Mouse (Mus musculus): Measurements from ENCODE around the gene Lgalsl. TPM values are rescaled to one million over a fixed set of nuclear protein-coding genes. Genes with fewer than 3 reads are reported as not detected.
A peak's percentile ranks its signal among the peaks of the same experiment; 100 is the strongest.

Lgalsl gene
- polyA plus RNA-seq, 1 experiment, result 7.6 TPM

GRCm38 (mm10) chr11:20829993-20830685, 717 bp downstream of the Lgalsl start:
- WGBS, result 6% methylated on average over 23 of the region's 23 CpGs
- no peak for DNase-seq (ENCODE audit: low read depth, low spot score)

DNA sequence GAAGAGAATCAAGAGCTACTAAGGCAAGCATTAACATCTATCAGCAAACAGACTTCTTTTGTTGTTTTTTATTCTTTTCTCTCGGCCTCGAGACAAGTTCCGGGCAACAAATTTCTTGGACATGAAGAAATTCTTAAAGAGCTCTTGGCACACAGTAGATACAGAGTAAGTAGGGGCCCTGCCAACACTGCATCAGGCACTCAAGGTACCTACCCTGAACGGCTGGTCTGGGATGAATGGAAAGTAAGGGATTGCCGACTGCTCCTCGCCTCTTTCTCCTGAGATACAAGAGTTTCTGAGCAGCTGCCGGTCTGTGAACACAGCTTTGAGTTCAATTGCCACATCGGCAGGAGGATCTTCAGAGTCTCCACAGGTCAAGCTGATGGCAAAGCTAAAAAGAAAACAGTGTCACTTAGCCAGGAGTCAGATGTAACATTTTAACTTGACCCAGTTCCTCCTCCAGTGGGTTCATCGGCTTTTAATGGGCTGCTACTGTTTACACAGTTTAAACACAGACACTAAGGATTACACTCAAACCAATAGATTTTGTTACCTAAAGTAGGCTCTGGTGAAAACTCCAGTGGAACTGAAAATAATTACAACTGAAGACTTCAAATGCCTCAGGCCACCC, 1.7 kb downstream of the Lgalsl start:
- WGBS, result 22% methylated on average over 9 of the region's 9 CpGs
- no peak for DNase-seq (ENCODE audit: low read depth, low spot score)

- DNase-seq (ENCODE audit: low read depth, low spot score), result no peak
- WGBS, result 84% methylated on average over 2 of the region's 2 CpGs
These were observed 6.9 kb downstream of the Lgalsl start for GRCm38 (mm10) chr11:20823961-20824360.

- 91% methylated on average over 2 of the region's 2 CpGs for WGBS
- DNase-seq (ENCODE audit: low read depth, low spot score), result no peak
These were observed 7.6 kb downstream of the Lgalsl start for GRCm38 (mm10) chr11:20823301-20823700.

DNA sequence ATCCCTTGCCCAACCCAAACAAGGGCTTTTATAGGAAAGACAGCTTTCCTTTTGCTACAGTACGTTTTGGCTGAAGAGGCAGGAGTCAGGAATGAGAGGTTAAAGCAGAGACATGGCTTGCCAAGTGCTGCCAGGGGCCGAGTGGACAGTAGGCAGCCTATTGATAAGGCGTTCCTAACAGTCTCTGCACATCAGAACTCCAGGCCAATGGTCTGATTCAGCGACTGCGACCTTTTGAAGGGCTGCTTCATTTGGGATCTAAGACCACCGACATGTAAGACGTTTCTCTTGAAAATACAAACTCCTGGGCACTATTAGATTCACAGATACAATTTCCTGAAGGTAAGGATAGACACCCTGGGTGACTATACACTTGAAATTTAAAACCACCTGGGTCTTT, 9.5 kb downstream of the Lgalsl start:
- no peak for DNase-seq (ENCODE audit: low read depth, low spot score)
- WGBS, result 79% methylated on average over 7 of the region's 7 CpGs

DNA sequence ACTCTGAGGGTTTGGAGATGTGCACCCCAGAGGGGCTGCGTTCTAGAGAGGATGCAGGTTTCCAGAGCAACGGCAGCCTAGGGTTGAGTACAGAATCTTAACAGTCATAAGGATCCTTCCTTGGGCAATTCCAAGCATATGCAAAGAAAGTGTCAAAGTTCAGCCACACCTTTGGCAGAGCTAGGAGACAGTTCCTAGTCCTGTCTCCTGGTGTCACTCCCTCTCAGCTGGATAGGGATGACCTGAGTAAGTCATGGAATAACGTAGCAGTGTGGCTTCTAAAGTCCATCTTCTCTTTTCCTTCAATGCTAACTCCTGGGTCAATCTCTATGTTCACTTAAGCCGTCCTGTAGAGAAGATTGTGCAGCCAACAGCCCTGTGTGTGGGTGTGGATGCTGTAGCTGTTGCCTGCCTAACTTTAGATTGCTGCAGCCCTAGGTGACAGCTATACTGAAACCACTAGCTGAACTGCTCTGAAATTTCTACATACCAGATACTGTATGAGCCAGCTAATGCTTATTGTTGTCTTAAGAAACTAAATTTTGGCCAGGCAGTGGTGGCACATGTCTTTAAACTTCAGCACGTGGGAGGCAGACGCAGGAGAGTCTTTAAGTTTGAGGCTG, 16.8 kb downstream of the Lgalsl start:
- 54% methylated on average over 6 of the region's 6 CpGs for WGBS
- DNase-seq (ENCODE audit: low read depth, low spot score), result peak; percentile 76

GRCm38 (mm10) chr11:20812153-20812887, 18.5 kb downstream of the Lgalsl start:
- 83% methylated on average over 5 of the region's 5 CpGs for WGBS
- no peak for DNase-seq (ENCODE audit: low read depth, low spot score)

GRCm38 (mm10) chr11:20806659-20807058, 24.2 kb downstream of the Lgalsl start:
- no peak for DNase-seq (ENCODE audit: low read depth, low spot score)
- 75% methylated on average over 5 of the region's 5 CpGs for WGBS

DNA sequence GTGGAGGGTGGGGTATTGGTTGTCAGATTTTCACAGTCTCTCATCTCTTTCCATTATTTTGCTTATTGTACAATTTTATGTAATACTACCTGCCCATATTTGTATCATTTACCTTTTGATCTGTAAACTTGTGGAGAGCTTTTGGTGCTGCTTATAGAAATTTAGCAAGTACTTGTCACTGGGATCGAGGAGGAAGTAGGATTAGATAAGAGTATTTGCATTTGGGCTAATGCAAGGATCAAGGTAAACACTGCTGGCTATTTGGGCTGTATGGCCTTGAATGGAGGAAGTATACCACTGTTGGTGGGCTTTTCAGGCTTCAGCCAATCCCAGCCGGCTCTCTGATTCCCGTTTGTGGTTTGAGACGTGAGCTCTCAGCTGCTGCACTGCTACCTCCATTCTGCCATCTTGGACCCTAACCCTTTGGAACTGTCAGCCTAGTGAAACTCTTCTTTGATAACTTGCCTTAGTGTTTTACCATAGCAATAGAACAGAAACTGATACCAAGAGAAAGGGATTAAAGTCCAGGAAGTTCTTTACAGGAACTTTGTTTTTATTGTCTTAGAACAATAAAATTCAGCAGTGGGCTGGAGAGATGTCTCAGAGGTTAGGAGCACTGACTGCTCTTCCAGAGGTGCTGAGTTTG, 25.1 kb downstream of the Lgalsl start:
- DNase-seq (ENCODE audit: low read depth, low spot score), result no peak
- 24% methylated on average over 4 of the region's 4 CpGs for WGBS

DNA sequence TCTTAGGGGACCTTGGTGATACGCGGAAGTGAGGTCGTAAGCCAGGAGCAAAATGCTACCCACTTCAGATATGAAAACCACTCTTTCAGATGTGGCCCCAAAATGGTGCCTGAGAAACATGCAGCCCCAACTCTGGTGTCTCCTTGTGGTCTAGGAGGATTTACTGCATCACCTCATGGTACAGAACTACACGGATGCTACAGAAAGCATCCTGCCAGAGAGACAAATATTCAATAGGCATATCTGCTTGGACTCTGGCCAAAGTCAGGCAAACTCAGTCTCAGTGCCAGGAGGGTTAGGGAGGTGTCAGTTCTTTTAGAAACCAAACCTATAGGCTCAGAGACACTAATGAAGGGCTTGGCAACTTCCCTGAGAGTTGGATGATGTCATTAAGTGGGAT, 26.4 kb downstream of the Lgalsl start:
- no peak for DNase-seq (ENCODE audit: low read depth, low spot score)
- 79% methylated on average over 4 of the region's 4 CpGs for WGBS

DNA sequence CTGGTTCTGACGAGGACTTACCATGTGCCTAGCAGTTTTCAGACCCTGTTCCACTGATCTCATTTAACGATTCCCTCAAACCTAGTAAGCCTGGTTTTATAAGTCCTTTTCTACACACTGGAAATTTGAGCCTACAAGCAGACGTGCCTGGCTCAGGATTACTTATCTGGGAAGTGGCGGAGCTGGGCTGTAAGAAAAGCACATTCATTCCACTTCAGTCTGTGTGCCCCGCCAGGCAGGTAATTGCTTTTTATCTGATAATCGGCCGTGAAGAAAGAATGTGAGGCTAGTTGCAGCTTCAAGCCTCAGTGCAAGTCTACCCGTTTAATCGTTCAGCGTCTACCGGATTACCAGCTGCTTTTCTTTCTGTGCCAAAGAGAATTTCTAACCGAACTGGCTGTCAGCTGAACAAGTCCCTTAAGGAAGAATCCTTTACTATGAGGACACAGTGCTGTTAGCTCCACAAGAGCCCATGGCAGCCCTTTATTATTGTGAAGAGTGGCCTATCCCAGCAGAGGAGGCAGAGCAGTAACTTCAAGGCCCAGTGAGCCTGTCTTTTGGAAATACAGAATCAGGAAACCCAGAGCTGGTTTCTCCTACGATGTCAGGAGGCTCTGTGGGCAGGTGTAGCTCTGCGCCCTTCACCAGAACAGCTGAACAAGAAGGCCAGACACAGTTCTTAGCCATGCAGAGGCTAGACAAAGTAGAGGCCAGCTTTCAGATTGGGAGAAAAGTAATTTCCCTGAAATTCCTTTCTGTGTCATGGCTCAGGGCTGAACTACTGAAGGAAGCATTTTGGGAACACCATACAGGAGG, 30.4 kb downstream of the Lgalsl start:
- WGBS, result 28% methylated on average over 14 of the region's 14 CpGs
- no peak for DNase-seq (ENCODE audit: low read depth, low spot score)

- 67% methylated on average over 6 of the region's 6 CpGs for WGBS
- DNase-seq (ENCODE audit: low read depth, low spot score), result no peak
These were observed 33.0 kb downstream of the Lgalsl start for GRCm38 (mm10) chr11:20797841-20798240.

DNA sequence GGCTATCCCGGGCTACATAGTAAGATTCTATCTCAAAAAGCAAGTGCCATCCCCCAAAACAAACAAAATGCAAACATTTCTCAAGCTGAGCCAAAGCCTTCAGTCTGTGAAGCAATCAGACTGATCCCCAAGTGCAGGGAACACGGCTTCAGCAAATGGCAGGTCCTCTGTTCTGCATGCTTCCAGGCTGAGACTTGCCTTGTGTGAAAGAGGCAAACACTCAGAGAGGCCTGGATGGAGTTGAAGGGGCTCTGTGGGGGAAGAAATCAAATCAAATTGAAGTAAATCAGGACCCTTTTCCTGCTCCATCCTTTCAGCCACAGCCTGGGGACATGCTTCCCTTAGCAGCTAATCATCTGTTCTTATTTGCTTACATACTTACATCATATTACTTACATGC, 35.4 kb downstream of the Lgalsl start:
- DNase-seq (ENCODE audit: low read depth, low spot score), result no peak
- WGBS, result 36% methylated on average over 2 of the region's 2 CpGs

DNA sequence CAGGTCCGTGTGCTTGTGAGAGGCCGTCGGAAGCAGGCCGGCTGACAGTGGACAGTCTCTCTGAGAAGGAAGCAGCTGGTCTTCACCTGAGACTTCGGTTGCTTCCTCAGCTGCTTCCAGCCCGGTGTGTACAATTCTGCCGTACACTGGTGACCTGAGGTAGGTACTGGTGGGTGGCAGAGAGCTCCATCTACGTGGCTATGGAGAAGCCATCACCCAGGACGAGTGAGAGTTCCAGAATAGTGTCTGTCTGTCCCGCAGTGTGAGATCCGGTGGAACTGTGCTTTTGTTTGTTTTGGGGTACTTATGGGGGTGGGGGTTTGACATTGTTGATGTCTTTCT, 36.0 kb downstream of the Lgalsl start:
- no peak for DNase-seq (ENCODE audit: low read depth, low spot score)
- 34% methylated on average over 11 of the region's 11 CpGs for WGBS

DNA sequence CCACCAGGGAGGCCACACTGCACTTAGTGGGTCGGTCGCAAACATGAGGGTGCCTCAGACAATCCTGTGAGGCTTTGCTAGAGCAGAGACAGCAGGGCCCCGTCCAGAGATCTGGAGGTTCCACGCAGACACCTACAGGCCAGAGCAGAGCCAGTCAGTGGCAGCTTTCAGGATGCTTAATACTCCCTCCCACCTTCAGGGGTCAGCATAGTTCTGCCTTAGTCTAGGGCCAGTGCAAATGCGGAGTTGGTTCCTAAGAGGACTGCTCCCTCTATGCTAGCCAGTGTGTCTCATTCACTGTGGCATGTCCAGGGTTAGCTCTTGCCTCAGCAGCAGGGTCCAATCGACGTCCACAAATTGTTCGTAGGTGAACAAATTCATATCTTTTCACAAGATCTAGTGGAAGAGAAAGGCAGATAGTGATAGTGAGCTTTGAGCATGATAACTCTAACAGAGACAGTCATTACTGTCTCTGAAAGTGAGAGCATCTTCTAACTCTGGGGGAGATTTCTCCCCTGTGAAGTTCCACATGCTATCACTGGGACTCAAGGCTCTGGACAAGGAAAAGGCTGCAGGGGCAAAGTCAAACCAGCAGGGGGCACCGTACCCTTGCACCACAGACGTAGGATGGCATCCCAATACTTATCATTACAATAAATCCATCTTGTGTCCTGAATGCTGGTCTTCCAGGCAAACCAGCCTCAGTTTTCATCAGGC, 36.5 kb downstream of the Lgalsl start:
- DNase-seq (ENCODE audit: low read depth, low spot score), result no peak
- 37% methylated on average over 10 of the region's 10 CpGs for WGBS

- 72% methylated on average over 4 of the region's 4 CpGs for WGBS
- DNase-seq (ENCODE audit: low read depth, low spot score), result no peak
These were observed 37.2 kb downstream of the Lgalsl start for GRCm38 (mm10) chr11:20793676-20794075.

- no peak for DNase-seq (ENCODE audit: low read depth, low spot score)
- 80% methylated on average over 3 of the region's 3 CpGs for WGBS
These were observed 38.2 kb downstream of the Lgalsl start for GRCm38 (mm10) chr11:20792667-20793066.

GRCm38 (mm10) chr11:20791334-20791733, 39.5 kb downstream of the Lgalsl start:
- no peak for DNase-seq (ENCODE audit: low read depth, low spot score)
- WGBS, result 31% methylated on average over 2 of the region's 2 CpGs

- 59% methylated on average over 1 of the region's 1 CpGs for WGBS
These were observed 41.8 kb downstream of the Lgalsl start for GRCm38 (mm10) chr11:20789015-20789414.

More at GRCm38 (mm10) chr11:20789015-20789414, 41.8 kb downstream of the Lgalsl start:
- no peak for DNase-seq (ENCODE audit: low read depth, low spot score)
